Mouse (Mus musculus) ES-E14 (cell line): ENCODE results near the gene Ctsq. TPM values are rescaled to one million over a fixed set of nuclear protein-coding genes. Genes with fewer than 3 reads are reported as not detected.
"Not testable (repeated sequence)": the region's sequence is repeated elsewhere in the genome, so short reads cannot be mapped to it uniquely, and the experiment has no call there.

ENCODE experiments used
- DNase-seq: peaks from one replicate; pipeline ENCODE4 v3.0.0-alpha.2; 2013; ENCODE audit warnings: low read depth, low spot score
- H3K27ac ChIP-seq: 2 replicates; pipeline ENCODE4 v1.5.1; 2012; ENCODE audit warnings: low read depth, mild to moderate bottlenecking, low read length, moderate library complexity, mixed read lengths; ENCODE audit not compliant: poor library complexity, insufficient read depth, severe bottlenecking
- H3K36me3 ChIP-seq: 2 replicates; pipeline ENCODE4 v1.6.1; 2012; ENCODE audit warnings: mild to moderate bottlenecking, low read length, moderate library complexity, mixed read lengths; ENCODE audit not compliant: control insufficient read depth, poor library complexity, insufficient read depth, severe bottlenecking
- H3K4me1 ChIP-seq, 2 experiments: fragments of 150-350 bp in 1 of 2; sonication (generic) in 1 of 2; 2 replicates each; pipeline ENCODE4 v1.6.1; 2012; ENCODE audit warnings: low read length in 2 of 2, mild to moderate bottlenecking in 1 of 2, mixed read lengths in 1 of 2; ENCODE audit not compliant: control insufficient read depth in 2 of 2, insufficient read depth in 2 of 2, poor library complexity in 1 of 2
- H3K4me3 ChIP-seq, 2 experiments: fragments of 150-350 bp in 1 of 2; sonication (generic) in 1 of 2; 2 replicates each; pipeline ENCODE4 v1.5.1; 2012; ENCODE audit warnings: low read length in 2 of 2, low read depth in 1 of 2, mild to moderate bottlenecking in 1 of 2, mixed read lengths in 1 of 2; ENCODE audit not compliant: insufficient read depth in 1 of 2, poor library complexity in 1 of 2, severe bottlenecking in 1 of 2
- H3K9ac ChIP-seq: 2 replicates; pipeline ENCODE4 v1.6.1; 2012; ENCODE audit warnings: low read depth, mild to moderate bottlenecking, low read length, mixed read lengths; ENCODE audit not compliant: poor library complexity, insufficient read depth, severe bottlenecking
- H3K9me3 ChIP-seq: fragments of 150-350 bp; sonication (generic); 2 replicates; pipeline ENCODE4 v1.6.1; 2012; ENCODE audit warnings: low read depth, mild to moderate bottlenecking, low read length; ENCODE audit not compliant: control insufficient read depth, insufficient read depth
- CHD2 ChIP-seq: IDR thresholded peaks from 2 replicates; pipeline ENCODE4 v1.6.1; 2014; ENCODE audit warnings: mild to moderate bottlenecking, low read depth, low read length, inconsistent platforms
- HCFC1 ChIP-seq: IDR thresholded peaks from 2 replicates; pipeline ENCODE4 v1.6.1; 2012; ENCODE audit warnings: low read length, inconsistent platforms, borderline replicate concordance; ENCODE audit not compliant: insufficient read depth
- MAFK ChIP-seq: IDR thresholded peaks from 2 replicates; pipeline ENCODE4 v1.6.1; 2014; ENCODE audit warnings: mild to moderate bottlenecking, low read depth, low read length, inconsistent platforms; ENCODE audit not compliant: insufficient read depth
- ZC3H11A ChIP-seq: IDR thresholded peaks from 2 replicates; pipeline ENCODE4 v1.6.1; 2012; ENCODE audit warnings: low read depth, mild to moderate bottlenecking, inconsistent platforms, low read length, borderline replicate concordance
- ZNF384 ChIP-seq: IDR thresholded peaks from 2 replicates; pipeline ENCODE4 v1.6.1; 2012; ENCODE audit warnings: low read depth, low read length, inconsistent platforms
- in situ Hi-C, 2 experiments: fragments of 600-800 bp; cut with MboI; formaldehyde crosslinking; loops; one replicate each; pipeline ENCODE4 v1.15.1; 2025; ENCODE audit warnings: low sequenced_read_pairs in 2 of 2, inconsistent platforms in 1 of 2; ENCODE audit not compliant: unreplicated experiment in 2 of 2
- total RNA-seq: library from RNA; depleted of rRNA; stranded (reverse); fragments of 300-350 nt; gene quantifications from 2 replicates; pipeline ENCODE4 v1.2.3, GENCODE M21; 2012; rRNA removed

The Ctsq gene
- total RNA-seq, 1 experiment: 0.18 TPM

GRCm38 (mm10) chr13:60997600-60997999, 42.8 kb downstream of the Ctsq start:
- Histone ChIP-seq H3K27ac (no peak overlapping the region), H3K36me3 (no peaks in the 10 kb centered on the region), H3K9ac (no peak overlapping the region), H3K4me3 (no peak overlapping the region), H3K9me3 (no peaks in the 10 kb centered on the region), H3K4me1 (no peaks in the 10 kb centered on the region)
- TF ChIP-seq CHD2 (no peak), MAFK (no peak), ZNF384 (no peak), HCFC1 (no peak), ZC3H11A (no peak)
- DNase-seq: no peak
- in situ Hi-C loops: no loop called here

DNA sequence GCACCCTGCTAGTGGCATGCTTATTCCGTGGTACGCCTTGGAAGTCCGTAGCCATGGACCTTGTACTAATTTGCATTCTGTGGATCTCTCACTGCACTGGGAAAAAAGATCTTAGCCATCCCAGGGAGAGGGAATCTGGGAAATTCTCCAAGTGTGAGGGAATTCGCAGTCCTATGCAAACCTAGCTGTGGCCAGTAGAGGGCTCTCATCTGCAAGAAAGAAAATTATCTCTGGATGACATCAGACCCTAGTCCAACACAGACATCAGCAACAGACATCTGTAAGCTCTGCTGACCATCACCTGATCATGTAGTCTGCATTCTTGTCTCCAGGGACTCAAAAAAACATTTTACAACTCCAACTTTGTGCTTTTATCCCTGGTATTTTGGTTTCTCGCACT, 53.5 kb downstream of the Ctsq start:
- H3K36me3 ChIP-seq, H3K4me1 ChIP-seq, H3K9ac ChIP-seq, H3K4me3 ChIP-seq, H3K27ac ChIP-seq, in situ Hi-C loops, H3K9me3 ChIP-seq, DNase-seq: not testable (repeated sequence)

Other genes starting within 250 kb of the Ctsq start
- gene Ctsll3, start 237.8 kb downstream of the Ctsq start, total RNA-seq: not detected in 2 replicates
- 1.6 and 2.9 TPM in 2 replicates for gene 4930486L24Rik, start 176.2 kb downstream of the Ctsq start, total RNA-seq
- 0.53 TPM in 1 of 2 replicates, not detected in the other for gene Gm49392, start 143.7 kb downstream of the Ctsq start, total RNA-seq
- 0.67 TPM in 1 of 2 replicates, not detected in the other for gene Ctla2b, start 143.2 kb downstream of the Ctsq start, total RNA-seq
- not detected in 2 replicates for gene Tpbpb, start 135.8 kb downstream of the Ctsq start, total RNA-seq
- not detected in 2 replicates for gene Gm49393, start 105.0 kb downstream of the Ctsq start, total RNA-seq
- 0.26 and 1.5 TPM in 2 replicates for gene Gm49391, start 104.1 kb downstream of the Ctsq start, total RNA-seq
- gene Ctla2a, start 104.0 kb downstream of the Ctsq start, total RNA-seq: 2.0 and 10.2 TPM in 2 replicates
- 0.98 TPM in 1 of 2 replicates, not detected in the other for gene Tpbpa, start 98.6 kb downstream of the Ctsq start, total RNA-seq
- 2.4 TPM in 1 of 2 replicates, not detected in the other for gene Ctsj, start 34.7 kb downstream of the Ctsq start, total RNA-seq
- 0.22 TPM in 1 of 2 replicates, not detected in the other for gene Ctsr, start 123.6 kb upstream of the Ctsq start, total RNA-seq
- gene Cts6, start 162.8 kb upstream of the Ctsq start, total RNA-seq: not detected in 2 replicates
- not detected in 2 replicates for gene Cts8, start 214.7 kb upstream of the Ctsq start, total RNA-seq
- gene Gm49398, start 248.2 kb upstream of the Ctsq start, total RNA-seq: not detected in 2 replicates